Mouse (Mus musculus) urinary bladder, postnatal 4 days (tissue): Measurements from ENCODE around the gene Yif1b.

Experiments
- DNase-seq, 2 experiments: peaks; one replicate each; pipeline ENCODE4 v3.0.0; 2021 to 2022; ENCODE audit warnings: low spot score in 2 of 2

Gene Yif1b

GRCm38 (mm10) chr7:29244732-29245416, 6.7 kb downstream of the Yif1b start:
- no peak for DNase-seq

- no peak for DNase-seq
These were observed 7.9 kb downstream of the Yif1b start for GRCm38 (mm10) chr7:29246015-29246414.

GRCm38 (mm10) chr7:29246619-29247313, 8.6 kb downstream of the Yif1b start:
- no peak for DNase-seq

- DNase-seq = peak; percentile 76 to 89
These were observed 9.2 kb downstream of the Yif1b start for GRCm38 (mm10) chr7:29247314-29247700.

GRCm38 (mm10) chr7:29247706-29248105, 9.6 kb downstream of the Yif1b start:
- no peak for DNase-seq

GRCm38 (mm10) chr7:29248261-29248841, 10.2 kb downstream of the Yif1b start, which contains the start of gene 2200002D01Rik:
Gene 2200002D01Rik, minus strand, starts transcription at chr7:29248466.
- DNase-seq = peak in 1 of 2 experiments; percentile 54

GRCm38 (mm10) chr7:29251166-29251565, 13.0 kb downstream of the Yif1b start:
- peak in 1 of 2 experiments; percentile 55 for DNase-seq

- no peak for DNase-seq
These were observed 15.7 kb downstream of the Yif1b start for GRCm38 (mm10) chr7:29253842-29254241.

GRCm38 (mm10) chr7:29255875-29256274, 17.7 kb downstream of the Yif1b start:
- DNase-seq = no peak

- no peak for DNase-seq
These were observed 19.2 kb downstream of the Yif1b start for GRCm38 (mm10) chr7:29257368-29257767.

- DNase-seq = no peak
These were observed 21.9 kb downstream of the Yif1b start for GRCm38 (mm10) chr7:29259781-29260730.

- no peak for DNase-seq
These were observed 24.0 kb downstream of the Yif1b start for GRCm38 (mm10) chr7:29262151-29262550.

- DNase-seq = no peak
These were observed 25.7 kb downstream of the Yif1b start for GRCm38 (mm10) chr7:29263831-29264230.

- DNase-seq = no peak
These were observed 27.5 kb downstream of the Yif1b start for GRCm38 (mm10) chr7:29265636-29266035.

- DNase-seq = no peak
These were observed 28.8 kb downstream of the Yif1b start for GRCm38 (mm10) chr7:29266931-29267330.

- no peak for DNase-seq
These were observed 32.3 kb downstream of the Yif1b start for GRCm38 (mm10) chr7:29270445-29270844.

- no peak for DNase-seq
These were observed 33.7 kb downstream of the Yif1b start for GRCm38 (mm10) chr7:29271687-29272465.

GRCm38 (mm10) chr7:29276715-29277114, 38.6 kb downstream of the Yif1b start:
- no peak for DNase-seq

GRCm38 (mm10) chr7:29277510-29277909, 39.4 kb downstream of the Yif1b start:
- no peak for DNase-seq

GRCm38 (mm10) chr7:29279261-29279660, 41.1 kb downstream of the Yif1b start:
- DNase-seq = no peak

GRCm38 (mm10) chr7:29279924-29280323, 41.8 kb downstream of the Yif1b start:
- DNase-seq = no peak
